Comparison of ENCODE assay signal across 7 mouse cellular contexts in the genomic region with DNA sequence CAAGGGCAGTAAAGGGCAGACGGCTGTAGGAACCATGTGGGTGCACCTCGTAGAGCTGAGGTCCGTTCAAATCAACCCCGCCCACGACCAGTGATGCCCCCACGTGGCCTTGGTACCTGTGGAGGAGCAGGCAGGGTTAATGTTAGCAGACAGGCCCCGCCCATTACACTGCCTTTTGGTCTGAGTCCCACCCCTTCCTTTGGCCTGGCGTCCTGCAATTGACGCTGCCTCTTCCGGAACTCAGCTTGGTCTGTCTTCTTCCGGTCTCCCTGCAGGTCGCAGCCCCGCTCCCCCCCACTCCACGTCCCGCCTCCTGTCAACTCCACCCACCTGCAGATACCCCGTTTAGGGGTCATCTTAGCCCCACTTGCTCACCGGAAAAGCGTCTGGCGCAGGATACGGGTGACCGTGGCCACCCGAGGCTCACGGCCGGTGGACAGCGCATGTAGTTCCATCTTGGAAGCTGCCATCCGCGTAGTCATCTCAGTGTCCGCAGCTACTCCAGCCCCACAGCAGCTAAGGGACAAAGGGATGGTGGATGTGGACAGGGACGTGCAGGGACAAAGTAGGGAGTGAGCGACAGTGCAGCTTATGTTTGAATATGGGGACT. TPM values are rescaled to one million over a fixed set of nuclear protein-coding genes. Genes with fewer than 3 reads are reported as not detected.
A peak's percentile ranks its signal among the peaks of the same experiment; 100 is the strongest.
DNase-seq lines count a peak whose midpoint lies in the region; ATAC-seq and TF ChIP-seq lines count a peak whose summit lies in the region.

No protein-coding gene starts in this region.

- peaks cover 20% of the 10 kb centered on the region; the same call in 1 of the 2 replicates for H3K36me3 ChIP-seq in embryonic facial prominence, embryonic 12.5 days
- H3K36me3 ChIP-seq in kidney, adult 2 months (ENCODE audit: control insufficient read depth, insufficient read depth, low read length) = no peaks in the 10 kb centered on the region
- peaks cover 45% of the 10 kb centered on the region for H3K36me3 ChIP-seq in limb, embryonic 12.5 days
- 0 out of 2 replicates have a peak, but pooled peaks cover 2% of the 10 kb centered on the region for H3K36me3 ChIP-seq in midbrain, embryonic 15.5 days (replicated peaks)
- peaks cover 12% of the 10 kb centered on the region for H3K36me3 ChIP-seq in spleen, adult 2 months (ENCODE audit: control insufficient read depth, insufficient read depth, low read length)

- WGBS in embryonic facial prominence, embryonic 12.5 days = under 1% methylated on average over 30 of the region's 30 CpGs
- WGBS in kidney, adult 2 months = under 1% methylated on average over 30 of the region's 30 CpGs
- under 1% methylated on average over 30 of the region's 30 CpGs for WGBS in limb, embryonic 12.5 days
- under 1% methylated on average over 30 of the region's 30 CpGs for WGBS in midbrain, embryonic 15.5 days
- WGBS in spleen, adult 2 months = 1% methylated on average over 30 of the region's 30 CpGs

- peak; percentile 78 for TF ChIP-seq POLR2A in kidney, adult 2 months (IDR thresholded peaks at IDR 0.05; ENCODE audit: low read depth, low read length)
- TF ChIP-seq POLR2A in spleen, adult 2 months (IDR thresholded peaks at IDR 0.05; ENCODE audit: low read depth, low read length) = peak; percentile 17

- H3K27ac ChIP-seq in embryonic facial prominence, embryonic 12.5 days = peak overlapping the region; percentile 76
- peak overlapping the region; percentile 79 for H3K27ac ChIP-seq in kidney, adult 2 months (ENCODE audit: insufficient read depth, low read depth, low read length)
- H3K27ac ChIP-seq in limb, embryonic 12.5 days = peak overlapping the region; percentile 72
- H3K27ac ChIP-seq in midbrain, embryonic 15.5 days = peak overlapping the region; percentile 97
- H3K27ac ChIP-seq in spleen, adult 2 months (ENCODE audit: insufficient read depth, low read length) = peak overlapping the region; percentile 94

- H3K4me2 ChIP-seq in embryonic facial prominence, embryonic 12.5 days (replicated peaks) = peak overlapping the region; percentile 66
- peak overlapping the region; percentile 93 for H3K4me2 ChIP-seq in limb, embryonic 12.5 days
- peak overlapping the region; percentile 96 for H3K4me2 ChIP-seq in midbrain, embryonic 15.5 days

- H3K9me3 ChIP-seq in embryonic facial prominence, embryonic 12.5 days = no peaks in the 10 kb centered on the region
- no peaks in the 10 kb centered on the region for H3K9me3 ChIP-seq in limb, embryonic 12.5 days
- no peaks in the 10 kb centered on the region for H3K9me3 ChIP-seq in midbrain, embryonic 15.5 days

- 0 out of 2 replicates have a peak, but pooled peaks have one; percentile 14 for TF ChIP-seq CTCF in kidney, adult 2 months (conservative IDR thresholded peaks at IDR 0.05; ENCODE audit: insufficient read depth, insufficient read length, low read depth, low read length)
- TF ChIP-seq CTCF in spleen, adult 2 months (IDR thresholded peaks at IDR 0.05; ENCODE audit: extremely low read depth, insufficient read depth, insufficient read length, insufficient replicate concordance) = no peak

- ATAC-seq in embryonic facial prominence, embryonic 12.5 days (ENCODE audit: insufficient number of reproducible peaks, insufficient read depth, low FRiP score, low TSS enrichment) = peak; percentile 85
- ATAC-seq in limb, embryonic 12.5 days (ENCODE audit: insufficient number of reproducible peaks, insufficient read depth, low FRiP score, low TSS enrichment, low read depth) = peak; percentile 84
- peak; percentile 92 for ATAC-seq in midbrain, embryonic 15.5 days (replicated peaks)

- H3K9ac ChIP-seq in embryonic facial prominence, embryonic 12.5 days = peak overlapping the region; percentile 63
- peak overlapping the region; percentile 66 for H3K9ac ChIP-seq in limb, embryonic 12.5 days (replicated peaks)
- peak overlapping the region; percentile 99 for H3K9ac ChIP-seq in midbrain, embryonic 15.5 days

- H3K27me3 ChIP-seq in embryonic facial prominence, embryonic 12.5 days = no peaks in the 10 kb centered on the region
- H3K27me3 ChIP-seq in kidney, adult 2 months (replicated peaks; ENCODE audit: control insufficient read depth, insufficient read depth, low read length) = no peaks in the 10 kb centered on the region
- H3K27me3 ChIP-seq in limb, embryonic 12.5 days = no peaks in the 10 kb centered on the region
- no peaks in the 10 kb centered on the region for H3K27me3 ChIP-seq in midbrain, embryonic 15.5 days (replicated peaks)
- H3K27me3 ChIP-seq in spleen, adult 2 months (ENCODE audit: control insufficient read depth, insufficient read depth, low read length) = no peaks in the 10 kb centered on the region

- DNase-seq in adrenal gland, postnatal 25 days = peak; percentile 89
- DNase-seq in heart, adult 18-20 months = peak; percentile 91 to 96
- peak; percentile 97 for DNase-seq in kidney, adult 2 months
- peak; percentile 42 to 87 for DNase-seq in spleen, adult 2 months (ENCODE audit: low read depth in 1 of 2, low spot score in 2 of 2)

- peaks cover 12% of the 10 kb centered on the region; the same call in 1 of the 2 replicates for H3K4me1 ChIP-seq in embryonic facial prominence, embryonic 12.5 days
- peaks cover 4% of the 10 kb centered on the region; the same call in 1 of the 2 replicates for H3K4me1 ChIP-seq in kidney, adult 2 months (ENCODE audit: control insufficient read depth, insufficient read depth, low read length)
- H3K4me1 ChIP-seq in limb, embryonic 12.5 days (replicated peaks) = peaks cover 19% of the 10 kb centered on the region
- H3K4me1 ChIP-seq in midbrain, embryonic 15.5 days = peaks cover 19% of the 10 kb centered on the region
- peaks cover 3% of the 10 kb centered on the region; the same call in 1 of the 2 replicates for H3K4me1 ChIP-seq in spleen, adult 2 months (ENCODE audit: control insufficient read depth, insufficient read depth, insufficient read length)

- H3K4me3 ChIP-seq in embryonic facial prominence, embryonic 12.5 days = peak overlapping the region; percentile 65
- H3K4me3 ChIP-seq in kidney, adult 2 months (ENCODE audit: insufficient read depth, low read depth, low read length) = peak overlapping the region; percentile 91
- peak overlapping the region; percentile 59 for H3K4me3 ChIP-seq in limb, embryonic 12.5 days (replicated peaks)
- peak overlapping the region; percentile 91 for H3K4me3 ChIP-seq in midbrain, embryonic 15.5 days
- peak overlapping the region; percentile 93 for H3K4me3 ChIP-seq in spleen, adult 2 months (ENCODE audit: extremely low read depth, insufficient read depth, insufficient read length)

RNA-seq across cellular contexts. Expression of a gene that starts 1.3 kb away (rescaled TPM):
- 70.6 and 74.9 TPM in 2 replicates for total RNA-seq in adrenal gland, postnatal 25 days (2021)
- 22.9 and 31.7 TPM in 2 replicates for polyA plus RNA-seq in embryonic facial prominence, embryonic 12.5 days (2016; fragmentation: Nextera tagmentation; extraction: Ambion mirVana)
- 10 to 100 TPM; 72.5 to 92.1 TPM for total RNA-seq in heart, adult 18-20 months (2021)
- polyA plus RNA-seq in kidney, adult 2 months (2012; rRNA removed) = 71.2 and 88.0 TPM in 2 replicates
- polyA plus RNA-seq in limb, embryonic 12.5 days (2016; fragmentation: Nextera tagmentation; extraction: Ambion mirVana) = 24.1 and 26.9 TPM in 2 replicates
- 64.3 and 65.3 TPM in 2 replicates for polyA plus RNA-seq in midbrain, embryonic 15.5 days (2015; fragmentation: Nextera tagmentation; extraction: Ambion mirVana)
- 228 and 357 TPM in 2 replicates for polyA plus RNA-seq in spleen, adult 2 months (2012; rRNA removed)

RNA-seq across cellular contexts. Expression of a gene that starts 3.3 kb away (rescaled TPM):
- total RNA-seq in adrenal gland, postnatal 25 days (2021) = 0.91 TPM in 1 of 2 replicates, not detected in the other
- 1.9 and 2.2 TPM in 2 replicates for polyA plus RNA-seq in embryonic facial prominence, embryonic 12.5 days (2016; fragmentation: Nextera tagmentation; extraction: Ambion mirVana)
- not detected for total RNA-seq in heart, adult 18-20 months (2021)
- 1.0 and 1.5 TPM in 2 replicates for polyA plus RNA-seq in kidney, adult 2 months (2012; rRNA removed)
- polyA plus RNA-seq in limb, embryonic 12.5 days (2016; fragmentation: Nextera tagmentation; extraction: Ambion mirVana) = 1.3 and 1.6 TPM in 2 replicates
- 5.4 and 5.5 TPM in 2 replicates for polyA plus RNA-seq in midbrain, embryonic 15.5 days (2015; fragmentation: Nextera tagmentation; extraction: Ambion mirVana)
- polyA plus RNA-seq in spleen, adult 2 months (2012; rRNA removed) = 4,893 and 4,931 TPM in 2 replicates

RNA-seq across cellular contexts. Expression of a gene that starts 6.2 kb away (rescaled TPM):
- 1.9 and 7.7 TPM in 2 replicates for total RNA-seq in adrenal gland, postnatal 25 days (2021)
- 2.3 and 3.0 TPM in 2 replicates for polyA plus RNA-seq in embryonic facial prominence, embryonic 12.5 days (2016; fragmentation: Nextera tagmentation; extraction: Ambion mirVana)
- under 1 TPM; 0.49 to 0.57 TPM for total RNA-seq in heart, adult 18-20 months (2021)
- polyA plus RNA-seq in kidney, adult 2 months (2012; rRNA removed) = 2.2 and 2.4 TPM in 2 replicates
- polyA plus RNA-seq in limb, embryonic 12.5 days (2016; fragmentation: Nextera tagmentation; extraction: Ambion mirVana) = 2.2 and 2.3 TPM in 2 replicates
- 1.6 and 2.0 TPM in 2 replicates for polyA plus RNA-seq in midbrain, embryonic 15.5 days (2015; fragmentation: Nextera tagmentation; extraction: Ambion mirVana)
- 2.7 and 3.1 TPM in 2 replicates for polyA plus RNA-seq in spleen, adult 2 months (2012; rRNA removed)

RNA-seq across cellular contexts. Expression of a gene that starts 28.9 kb away (rescaled TPM):
- 40.6 and 43.5 TPM in 2 replicates for total RNA-seq in adrenal gland, postnatal 25 days (2021)
- polyA plus RNA-seq in embryonic facial prominence, embryonic 12.5 days (2016; fragmentation: Nextera tagmentation; extraction: Ambion mirVana) = 44.3 and 48.2 TPM in 2 replicates
- total RNA-seq in heart, adult 18-20 months (2021) = 10 to 100 TPM; 27.2 to 38.1 TPM
- polyA plus RNA-seq in kidney, adult 2 months (2012; rRNA removed) = 30.9 and 33.5 TPM in 2 replicates
- 35.5 and 42.8 TPM in 2 replicates for polyA plus RNA-seq in limb, embryonic 12.5 days (2016; fragmentation: Nextera tagmentation; extraction: Ambion mirVana)
- polyA plus RNA-seq in midbrain, embryonic 15.5 days (2015; fragmentation: Nextera tagmentation; extraction: Ambion mirVana) = 7.5 and 9.1 TPM in 2 replicates
- 25.1 and 29.5 TPM in 2 replicates for polyA plus RNA-seq in spleen, adult 2 months (2012; rRNA removed)

RNA-seq across cellular contexts. Expression of a gene that starts 36.7 kb away (rescaled TPM):
- total RNA-seq in adrenal gland, postnatal 25 days (2021) = 32.3 and 38.1 TPM in 2 replicates
- 42.5 and 44.8 TPM in 2 replicates for polyA plus RNA-seq in embryonic facial prominence, embryonic 12.5 days (2016; fragmentation: Nextera tagmentation; extraction: Ambion mirVana)
- total RNA-seq in heart, adult 18-20 months (2021) = 10 to 100 TPM; 15.6 to 18.1 TPM
- polyA plus RNA-seq in kidney, adult 2 months (2012; rRNA removed) = 44.9 and 51.0 TPM in 2 replicates
- 43.0 and 48.2 TPM in 2 replicates for polyA plus RNA-seq in limb, embryonic 12.5 days (2016; fragmentation: Nextera tagmentation; extraction: Ambion mirVana)
- 11.6 and 13.7 TPM in 2 replicates for polyA plus RNA-seq in midbrain, embryonic 15.5 days (2015; fragmentation: Nextera tagmentation; extraction: Ambion mirVana)
- polyA plus RNA-seq in spleen, adult 2 months (2012; rRNA removed) = 24.3 and 30.3 TPM in 2 replicates

Comparison
In these comparisons a context has a peak if more than half of its experiments do, and no peak if none do; other contexts are left out.
1. Peak in every context shown above with its lines: DNase-seq, ATAC-seq, H3K4me3 ChIP-seq and H3K27ac ChIP-seq.
2. RNA of a gene that starts 3.3 kb away (polyA plus RNA-seq): 4,893 to 4,931 TPM in spleen, adult 2 months; 5.4 to 5.5 TPM in midbrain, embryonic 15.5 days, 1.9 to 2.2 TPM in embryonic facial prominence, embryonic 12.5 days, 1.3 to 1.6 TPM in limb, embryonic 12.5 days and 1.0 to 1.5 TPM in kidney, adult 2 months; every median in the first group is over 100 times any median in the second.